Mouse (Mus musculus): ENCODE data around the gene Ubald2.
"Not testable (repeated sequence)": the region's sequence is repeated elsewhere in the genome, so short reads cannot be mapped to it uniquely, and the experiment has no call there.

The Ubald2 gene

DNA sequence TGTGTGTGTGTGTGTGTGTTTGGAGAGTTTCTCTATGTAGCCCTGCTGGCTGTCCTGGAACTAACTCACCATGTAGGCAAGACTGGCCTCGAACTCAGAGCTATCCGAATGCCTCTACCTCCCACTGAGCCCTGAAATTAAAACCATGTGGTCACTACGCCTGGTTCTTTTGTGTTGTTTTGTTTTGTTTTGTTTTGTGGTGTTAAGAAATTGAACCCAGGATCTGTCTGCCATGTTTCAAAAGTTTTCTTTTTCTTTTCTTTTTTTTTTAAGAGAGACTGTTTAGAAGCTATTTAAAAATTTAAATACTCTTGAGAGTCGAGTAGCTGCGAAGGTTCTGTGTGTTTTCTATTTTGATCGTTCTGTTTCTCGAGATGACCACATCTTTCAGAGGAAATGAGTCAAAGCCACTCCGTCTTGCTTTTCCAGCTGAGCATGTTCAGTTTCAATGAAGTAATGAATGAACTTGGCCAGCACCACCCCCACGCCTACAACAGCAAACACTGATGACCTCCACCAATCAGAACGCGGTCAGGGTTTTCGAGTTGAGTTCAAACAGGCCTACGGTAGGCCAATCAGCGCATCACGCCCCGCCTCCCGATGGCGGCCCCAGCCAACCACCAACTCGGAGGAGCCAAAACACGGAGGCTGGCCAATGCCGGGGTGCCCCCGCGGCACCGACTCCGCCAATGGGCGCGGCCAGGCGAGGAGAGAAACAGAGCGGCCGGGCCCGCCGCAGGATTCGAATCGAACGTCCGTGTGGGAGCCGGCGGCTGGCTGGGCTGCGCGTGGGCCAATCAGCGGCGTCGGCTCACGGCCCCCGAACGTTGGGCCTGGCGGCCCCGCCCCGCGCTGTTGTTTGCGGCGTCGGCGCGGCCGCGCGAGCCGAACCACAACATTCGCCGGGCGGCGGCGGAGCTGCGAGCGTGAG is at the start of gene Ubald2:
Gene Ubald2, plus strand, starts transcription at position 739 of the 931 bp plus-strand sequence.
- DNase-seq (ENCODE audit: low read depth, low spot score), result peak; percentile 91

DNA sequence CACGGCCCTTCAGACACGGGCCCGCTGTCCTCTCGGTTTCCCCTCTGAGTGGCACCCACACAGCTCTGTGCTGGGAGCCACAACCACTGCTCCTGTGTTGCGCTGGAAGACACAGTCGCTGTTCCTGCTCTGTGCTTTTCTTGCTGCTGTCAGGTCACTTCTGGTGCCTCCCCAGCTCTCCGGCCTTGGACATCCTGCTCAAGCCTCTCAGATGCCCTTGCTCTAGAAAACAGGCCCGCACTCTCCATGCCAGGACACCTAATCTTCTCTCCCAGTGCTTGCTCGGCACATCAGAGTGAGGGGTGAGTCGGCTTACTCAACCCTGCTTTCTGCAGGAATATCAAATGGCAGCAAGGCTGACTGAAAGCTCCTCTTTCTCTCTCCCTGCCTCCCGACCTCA is 49.7 kb upstream of the Ubald2 start:
- DNase-seq (ENCODE audit: low read depth, low spot score), result no peak

DNA sequence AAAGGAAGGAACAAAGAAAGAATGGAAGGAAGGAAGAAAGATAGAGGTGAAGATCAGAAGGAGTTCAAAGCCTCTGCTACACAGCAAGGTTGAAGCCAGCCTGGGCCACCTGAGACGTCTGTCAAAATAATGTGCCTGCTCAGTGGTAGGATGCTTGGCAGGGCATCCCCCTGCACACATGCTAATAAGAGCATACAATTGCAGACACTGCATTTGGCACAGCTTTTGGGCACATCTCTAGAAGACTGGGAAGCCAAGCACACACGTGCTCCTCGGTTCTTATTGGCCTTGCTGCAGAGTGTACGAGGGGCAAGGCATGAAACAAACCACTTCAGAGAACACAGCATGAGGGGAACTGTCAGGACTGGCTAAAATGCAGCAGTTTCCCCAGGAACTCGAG is 47.9 kb upstream of the Ubald2 start:
- DNase-seq (ENCODE audit: low read depth, low spot score), result no peak

DNA sequence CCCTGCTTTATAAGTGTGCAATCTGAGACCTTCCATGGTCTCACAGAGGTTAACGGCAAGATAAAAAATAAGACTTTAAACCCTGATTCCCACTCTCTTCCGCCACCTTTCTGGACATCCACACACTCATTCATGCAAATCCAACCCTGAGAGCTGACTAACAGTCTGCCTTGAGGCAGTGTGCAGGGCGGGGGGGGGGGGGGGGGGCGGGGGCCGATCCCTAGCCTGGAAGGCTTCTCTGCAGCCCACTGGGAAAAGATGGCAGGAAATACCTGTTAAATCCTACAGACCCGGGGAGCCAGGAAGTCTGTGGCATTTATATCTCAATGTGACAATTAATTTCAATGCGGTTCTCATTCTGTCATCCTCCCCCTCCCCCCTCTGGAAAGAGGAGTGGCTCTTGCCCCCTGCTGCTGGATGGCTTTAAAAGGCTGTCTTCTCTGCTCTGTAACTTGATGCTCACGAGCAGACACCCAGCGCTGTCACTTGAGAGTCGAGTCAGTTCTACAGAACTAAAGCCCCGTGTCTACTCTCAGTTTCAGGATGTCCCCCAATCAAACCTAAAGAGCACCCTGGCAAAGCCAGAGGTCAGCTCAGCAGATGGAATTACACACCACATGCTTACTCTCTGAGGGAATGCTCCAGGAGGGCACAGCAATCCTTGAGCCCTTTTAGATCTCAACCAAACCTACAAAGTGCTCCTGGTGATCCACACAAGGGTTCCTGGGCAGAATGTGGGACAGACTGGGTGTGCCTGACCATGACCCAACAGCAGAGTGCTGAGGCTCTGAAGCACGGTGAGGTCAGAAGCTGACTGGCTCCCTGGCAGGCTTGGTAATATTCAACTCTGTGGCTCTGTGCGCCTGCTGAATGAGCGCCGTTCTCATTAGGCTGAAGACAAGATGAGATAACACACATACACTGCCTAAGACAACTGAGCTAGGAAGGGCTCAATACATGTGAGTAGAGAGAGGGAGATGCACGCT is 46.5 kb upstream of the Ubald2 start:
- no peak for DNase-seq (ENCODE audit: low read depth, low spot score)

DNA sequence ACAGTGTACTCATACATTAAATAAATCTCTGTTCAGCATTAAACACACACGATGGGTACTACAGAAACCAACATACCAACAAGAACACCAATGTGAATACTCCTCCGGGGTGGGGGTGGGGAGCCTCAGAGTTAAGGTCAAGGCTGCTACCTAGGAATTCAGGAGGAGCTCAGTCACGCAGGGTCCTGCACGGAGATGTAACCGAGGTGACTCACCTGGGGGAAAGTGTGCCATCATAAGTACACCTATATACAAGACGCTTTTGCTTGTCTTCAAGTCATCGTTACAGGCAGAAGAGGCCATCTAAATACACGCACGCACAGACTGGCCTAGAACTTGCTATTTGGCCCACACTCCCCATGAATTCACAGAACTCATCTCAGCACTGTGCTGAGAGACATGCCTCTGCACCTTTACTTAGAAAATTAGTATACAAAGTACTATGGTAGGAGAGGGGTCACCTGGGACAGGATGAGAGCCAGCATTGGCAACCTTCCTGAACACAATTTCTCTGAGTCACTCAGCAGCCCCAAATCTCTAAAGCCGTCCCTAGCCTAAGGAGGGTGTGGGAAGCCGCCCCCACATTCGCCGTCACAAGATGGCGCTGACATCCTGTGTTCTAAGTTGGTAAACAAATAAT is 44.9 kb upstream of the Ubald2 start:
- DNase-seq (ENCODE audit: low read depth, low spot score), result no peak

DNA sequence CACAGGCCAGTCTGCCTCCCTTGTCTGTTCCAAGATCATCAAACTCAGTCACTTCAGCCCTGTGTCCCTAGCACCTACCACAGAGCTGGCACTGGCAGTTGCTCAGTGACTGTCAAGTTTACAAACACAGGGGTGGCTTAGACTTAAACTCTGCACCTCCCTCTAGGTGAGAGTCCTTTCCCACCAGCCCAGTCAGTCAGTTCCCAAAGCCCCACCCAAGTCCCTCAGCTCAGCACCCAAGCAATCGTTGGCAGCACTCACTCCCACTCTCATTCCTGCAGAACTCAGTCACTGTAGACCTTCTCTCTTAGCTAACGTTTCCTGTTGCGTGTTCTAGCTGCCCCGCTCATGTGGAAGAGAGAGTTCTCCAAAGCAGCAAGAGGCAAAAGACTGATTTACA is 39.1 kb upstream of the Ubald2 start:
- DNase-seq (ENCODE audit: low read depth, low spot score), result no peak

DNA sequence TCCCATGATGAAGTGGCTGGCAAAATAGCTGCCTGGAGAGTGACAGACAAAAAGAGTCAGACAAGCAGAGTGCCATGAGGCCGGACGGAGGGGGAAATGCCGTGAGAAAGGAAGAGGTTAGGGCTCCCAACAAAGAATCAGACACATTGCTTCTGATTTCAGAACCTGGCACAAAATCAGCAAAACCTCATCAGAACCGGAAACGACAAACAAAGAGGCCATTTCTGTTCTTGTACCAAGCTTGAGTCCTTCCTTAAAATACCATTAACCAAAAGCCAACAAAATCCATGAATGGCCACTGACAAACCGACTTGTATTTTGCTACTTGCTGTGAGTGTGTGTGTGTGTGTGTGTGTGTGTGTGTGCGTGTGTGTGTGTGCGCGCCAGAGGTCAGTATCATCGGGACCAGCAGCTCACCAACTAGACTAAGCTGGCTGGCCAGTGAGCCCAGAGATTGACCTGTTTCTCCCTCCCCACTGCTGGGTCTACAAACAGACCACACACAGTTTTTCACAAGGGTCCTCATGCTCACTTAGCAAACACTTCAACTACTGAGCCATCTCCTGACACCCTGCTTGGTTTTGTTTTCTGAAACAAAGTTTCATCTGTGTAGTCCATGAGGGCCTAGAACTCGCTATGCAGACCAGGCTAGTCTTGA is 37.5 kb upstream of the Ubald2 start:
- no peak for DNase-seq (ENCODE audit: low read depth, low spot score)

DNA sequence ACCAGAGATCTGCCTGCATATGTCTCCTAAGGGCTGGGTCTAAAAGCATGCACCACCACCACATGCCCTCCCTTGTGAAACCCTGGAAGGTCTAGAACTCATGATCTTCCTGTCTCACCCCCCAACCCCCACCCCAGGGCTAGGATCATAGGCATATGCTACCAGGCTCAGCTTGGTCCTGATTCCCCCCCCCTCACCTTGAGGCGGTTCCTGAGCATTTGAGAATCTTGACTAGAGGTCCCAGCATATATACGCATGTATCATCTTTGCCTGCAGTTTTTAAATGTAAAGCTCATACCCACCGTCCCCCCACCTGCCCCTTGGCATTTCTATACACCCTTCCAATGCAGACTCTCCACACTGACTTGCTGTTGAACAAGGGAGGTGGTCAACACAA is 37.0 kb upstream of the Ubald2 start:
- DNase-seq (ENCODE audit: low read depth, low spot score), result no peak

DNA sequence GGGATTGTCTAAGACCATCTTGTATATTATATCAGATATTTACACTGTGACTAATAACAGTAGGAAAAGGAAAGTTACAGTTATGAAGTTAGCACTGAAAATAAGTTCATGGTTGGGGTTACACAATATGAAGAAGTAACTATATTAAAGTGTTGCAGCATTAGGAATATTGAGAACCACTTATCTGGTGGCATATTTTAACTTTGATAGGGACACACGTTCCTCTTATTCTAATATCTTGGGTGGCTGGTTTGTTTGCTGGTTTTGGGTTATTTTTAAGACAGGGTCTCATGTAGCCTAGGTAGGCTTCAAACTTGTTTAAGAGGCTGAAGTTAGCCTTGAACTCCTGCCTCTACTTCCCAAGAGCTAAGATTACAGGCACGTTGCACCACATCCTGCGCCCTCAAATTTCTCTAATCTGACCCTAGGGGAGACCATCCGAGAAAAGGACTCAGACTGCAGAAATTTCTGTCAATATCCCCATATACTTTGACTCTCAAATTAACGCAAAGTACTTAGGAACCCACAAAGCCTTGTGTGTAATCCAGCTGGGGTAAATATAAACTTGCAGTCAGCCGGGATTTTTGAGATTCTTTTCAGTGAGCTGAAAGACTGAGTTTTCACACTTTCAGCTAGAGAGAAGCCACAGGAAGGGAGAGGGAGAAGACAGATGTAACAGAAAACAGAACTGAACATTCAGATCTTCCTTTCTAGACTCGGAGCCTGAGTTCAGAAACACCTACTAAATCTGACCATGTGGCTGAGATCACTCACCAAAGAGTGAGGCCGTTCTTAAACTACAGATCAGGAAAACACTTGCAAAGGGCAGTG is 36.2 kb upstream of the Ubald2 start:
- DNase-seq (ENCODE audit: low read depth, low spot score), result no peak

DNA sequence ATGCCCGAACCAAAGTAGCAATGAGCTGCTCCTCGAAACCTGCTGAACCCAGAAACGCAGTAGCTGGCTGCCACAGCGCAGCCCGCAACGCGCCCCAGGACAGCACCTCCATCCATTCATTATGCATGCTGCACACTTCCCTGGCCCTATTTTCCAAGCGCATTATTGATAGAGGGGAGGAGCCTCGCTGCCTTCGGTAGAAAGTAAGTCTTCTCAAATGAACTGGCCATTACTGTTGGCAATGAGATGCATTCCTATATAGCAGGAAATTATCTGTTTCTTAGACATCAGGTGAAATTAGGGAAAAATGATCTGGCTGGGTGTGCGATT is 35.6 kb upstream of the Ubald2 start:
- DNase-seq (ENCODE audit: low read depth, low spot score), result no peak

DNA sequence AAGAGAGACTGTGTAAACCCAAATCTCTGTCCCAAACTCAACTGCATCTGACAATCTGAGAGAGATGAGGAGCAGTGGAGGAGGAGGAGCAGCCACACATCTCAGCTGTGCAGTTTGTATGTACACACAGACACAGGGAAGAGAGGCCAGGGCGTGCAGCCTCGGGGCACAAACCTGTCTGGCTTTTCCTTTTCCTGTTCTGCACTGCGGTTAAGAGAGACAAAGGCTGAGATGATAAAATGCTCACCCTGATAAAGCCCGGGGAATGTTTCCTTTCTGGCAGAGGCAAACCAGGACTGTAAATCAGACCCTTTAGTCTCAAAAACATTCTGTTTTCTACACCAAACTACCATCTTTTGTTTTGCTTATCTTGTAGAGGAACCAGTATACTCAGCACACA is 33.3 kb upstream of the Ubald2 start:
- no peak for DNase-seq (ENCODE audit: low read depth, low spot score)

DNA sequence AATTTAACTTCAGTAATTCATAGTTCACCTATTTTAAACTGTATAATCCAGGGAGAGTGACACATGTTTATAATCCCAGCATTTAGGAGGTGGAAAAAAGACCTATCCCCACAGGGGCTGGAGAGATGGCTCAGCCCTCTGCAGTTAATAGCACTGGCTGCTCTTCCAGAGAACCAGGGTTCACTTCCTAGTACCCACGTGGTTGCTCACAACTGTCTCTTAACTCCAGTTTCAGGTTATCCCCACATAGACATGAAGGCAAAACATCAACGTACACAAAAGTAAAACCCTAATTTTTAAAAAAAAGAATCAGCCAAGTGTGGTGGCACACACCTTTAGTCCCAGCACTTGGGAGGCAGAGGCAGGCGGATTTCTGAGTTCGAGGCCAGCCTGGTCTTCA is 28.3 kb upstream of the Ubald2 start:
- DNase-seq (ENCODE audit: low read depth, low spot score), result no peak

DNA sequence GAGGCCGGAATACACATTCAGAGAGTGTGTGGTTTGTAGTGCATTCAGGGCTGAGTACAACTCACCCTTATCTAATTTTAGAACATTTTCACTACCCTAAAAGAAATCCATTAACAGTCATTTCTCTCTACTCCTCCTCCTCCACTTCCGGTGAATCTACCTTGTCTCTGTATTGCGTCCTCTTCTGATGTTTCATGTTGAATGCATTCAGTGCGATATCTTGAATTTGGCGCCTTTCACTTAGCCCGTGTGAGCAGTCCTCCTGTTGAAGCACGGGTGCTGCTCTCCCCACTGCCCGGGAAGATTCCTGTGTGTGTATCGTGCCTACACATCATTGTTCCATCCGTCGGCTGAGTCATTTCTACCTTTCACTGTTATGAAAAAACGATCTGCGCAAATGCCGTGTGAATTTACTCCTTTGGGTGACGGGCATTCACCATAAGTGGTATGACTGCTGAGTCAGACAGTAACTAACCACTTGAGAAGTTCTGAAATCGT is 27.6 kb upstream of the Ubald2 start:
- no peak for DNase-seq (ENCODE audit: low read depth, low spot score)

DNA sequence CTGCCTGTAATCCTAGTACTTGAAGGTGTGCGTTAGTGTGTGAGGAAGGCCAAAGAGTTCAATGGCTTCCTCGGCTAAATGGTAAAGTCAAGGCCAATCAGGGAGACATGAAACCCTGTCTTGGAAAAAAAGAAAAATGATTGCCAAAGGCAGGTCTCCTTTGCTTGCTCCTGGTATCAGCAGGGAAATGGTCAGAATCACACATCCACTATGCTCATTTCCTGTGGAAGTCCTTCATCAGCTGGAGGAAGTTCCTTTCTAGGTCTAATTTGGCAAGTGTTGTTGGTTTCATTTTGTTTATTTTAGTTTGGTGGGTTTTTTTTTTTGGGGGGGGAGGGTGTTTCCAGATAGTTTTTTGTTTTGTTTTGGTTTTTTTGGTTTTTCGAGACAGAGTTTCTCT is 24.9 kb upstream of the Ubald2 start:
- no peak for DNase-seq (ENCODE audit: low read depth, low spot score)

DNA sequence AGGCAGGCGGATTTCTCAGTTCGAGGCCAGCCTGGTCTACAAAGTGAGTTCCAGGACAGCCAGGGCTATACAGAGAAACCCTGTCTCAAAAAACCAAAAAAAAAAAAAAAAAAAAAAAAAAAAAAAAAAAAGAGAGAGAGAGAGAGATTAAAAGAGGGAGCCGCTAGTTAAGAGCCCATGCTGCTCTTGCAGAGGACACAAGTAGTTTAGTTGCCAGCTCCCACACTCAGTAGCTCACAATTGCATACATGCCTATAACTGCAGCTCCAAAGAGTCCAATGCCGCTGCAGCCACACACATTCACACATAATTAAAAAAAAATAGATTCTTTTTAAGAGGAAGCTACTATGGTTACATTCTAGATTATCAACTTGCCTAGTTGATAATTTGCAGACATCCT is 23.5 kb upstream of the Ubald2 start:
- not testable (repeated sequence) for DNase-seq (ENCODE audit: low read depth, low spot score)

DNA sequence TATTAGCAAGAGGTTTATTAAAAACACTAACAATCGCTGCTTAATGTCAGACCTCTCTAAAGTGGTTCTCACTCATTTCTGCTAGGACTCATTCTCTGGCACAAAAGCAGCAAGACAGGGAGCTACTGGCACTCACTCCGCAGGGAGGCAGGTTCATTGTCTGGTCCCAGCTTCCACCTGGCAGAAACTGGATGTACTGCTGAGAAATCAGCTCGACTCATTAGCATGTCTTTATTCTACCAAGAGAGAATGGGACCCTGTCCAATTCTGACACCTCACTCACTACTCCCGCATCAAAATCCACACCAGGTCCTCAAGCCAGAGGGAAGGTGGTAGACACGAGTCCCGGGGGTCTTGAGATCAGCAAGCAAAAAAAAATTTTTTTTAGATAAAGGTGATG is 22.3 kb upstream of the Ubald2 start:
- no peak for DNase-seq (ENCODE audit: low read depth, low spot score)

DNA sequence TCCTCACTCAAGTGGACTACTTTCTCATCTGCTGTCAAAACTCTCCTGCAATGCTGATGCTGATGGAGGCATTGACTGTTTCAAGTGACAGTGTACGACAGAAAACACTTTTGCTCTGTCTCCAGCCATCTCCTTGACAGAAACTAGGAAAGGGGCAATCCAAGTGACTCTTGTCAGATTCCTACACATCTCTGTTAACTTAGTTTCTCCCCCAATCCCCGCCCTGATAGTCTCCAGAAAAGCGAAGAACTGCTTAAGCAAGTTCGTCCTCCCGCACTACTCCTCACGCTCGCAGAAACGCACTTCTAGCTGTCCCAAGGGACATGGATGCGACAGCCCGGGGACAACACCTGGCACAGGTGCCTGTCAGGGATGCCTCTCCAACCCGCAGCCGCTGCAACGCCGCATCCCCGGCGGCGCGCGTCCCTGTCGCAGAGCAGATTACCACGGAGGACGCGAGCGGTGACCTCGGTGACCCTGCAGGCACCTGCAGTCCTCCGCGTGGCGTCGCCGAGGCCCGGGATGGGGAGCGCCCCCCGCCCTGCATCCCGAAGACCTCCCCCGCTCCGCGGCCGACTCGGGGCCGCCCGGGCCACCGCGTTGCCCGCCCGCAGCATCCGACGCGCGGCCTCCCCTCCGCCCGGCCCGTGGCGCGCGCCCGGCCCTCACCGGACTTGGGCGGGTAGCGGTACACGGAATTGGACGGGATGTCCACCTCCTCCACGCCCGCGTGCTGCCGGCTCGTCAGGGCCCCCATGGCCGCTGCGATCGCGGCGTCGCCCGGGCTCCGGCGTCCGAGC is 21.7 kb upstream of the Ubald2 start:
- no peak for DNase-seq (ENCODE audit: low read depth, low spot score)

DNA sequence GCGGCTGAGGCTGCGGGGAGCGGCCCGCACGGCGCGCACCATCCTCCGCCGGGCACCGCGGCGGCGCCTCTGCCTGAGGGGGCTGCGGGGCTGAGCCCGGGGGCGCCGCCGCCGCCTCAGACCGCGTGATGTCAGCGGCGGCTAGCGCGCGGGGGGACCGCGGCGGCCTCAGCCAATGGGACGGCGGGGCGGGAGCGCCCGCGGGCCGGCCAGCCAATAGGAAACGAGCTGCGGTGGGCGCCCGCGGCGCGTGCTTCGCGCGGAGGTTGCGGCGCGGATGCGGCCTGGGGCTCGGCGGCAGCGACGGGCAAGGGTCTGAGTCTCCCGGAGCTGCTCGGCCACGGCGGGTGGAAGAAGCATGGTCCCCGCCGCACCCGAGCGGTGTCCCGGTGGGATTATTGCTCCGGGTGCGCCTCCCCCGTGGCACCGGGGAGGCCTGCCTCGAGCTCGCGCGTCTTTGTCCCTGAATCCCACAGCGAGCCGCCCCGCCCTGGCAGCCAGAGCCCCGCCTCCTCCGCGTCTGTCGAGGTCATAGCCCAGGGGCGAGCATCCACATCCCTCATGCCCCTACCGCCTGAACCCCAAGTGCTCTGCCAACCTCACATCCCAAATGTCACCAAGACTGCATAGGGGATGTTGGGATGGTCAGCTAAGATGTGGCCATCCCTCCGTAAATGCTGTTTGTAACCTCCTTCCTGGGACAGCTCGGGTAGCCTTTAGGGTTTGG is 20.8 kb upstream of the Ubald2 start, which contains the start of gene Rnf157:
Gene Rnf157, minus strand, starts transcription at position 129 of the 727 bp plus-strand sequence.
- DNase-seq (ENCODE audit: low read depth, low spot score), result peak; percentile 68

DNA sequence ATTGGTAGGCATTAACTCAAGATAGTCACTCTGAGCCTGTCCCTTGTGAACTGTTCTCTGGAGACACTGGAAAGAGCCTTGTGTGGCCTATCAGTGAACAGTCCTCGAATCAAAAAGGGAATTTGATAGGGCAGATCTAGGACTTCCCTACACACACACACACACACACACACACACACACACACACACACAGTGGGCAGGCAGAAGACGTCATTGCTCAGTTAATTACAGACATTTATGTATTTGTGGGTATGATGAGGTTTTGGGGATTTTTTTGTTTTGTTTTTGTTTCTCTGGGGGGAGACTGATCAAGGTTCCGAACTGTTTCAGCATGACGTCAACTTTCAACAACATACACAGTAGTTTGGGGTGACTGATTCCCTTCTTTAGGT is 20.3 kb upstream of the Ubald2 start:
- no peak for DNase-seq (ENCODE audit: low read depth, low spot score)
